Comparison of ENCODE assay signal across 7 mouse cellular contexts in genomic region chr7:132753518-132754388, GRCm38 (mm10). TPM values are rescaled to one million over a fixed set of nuclear protein-coding genes. Genes with fewer than 3 reads are reported as not detected.
DNase-seq lines count a peak whose midpoint lies in the region; ATAC-seq lines count a peak whose summit lies in the region.

No protein-coding gene starts in this region.

- H3K9ac ChIP-seq in forebrain, embryonic 11.5 days (ENCODE audit: low read length) = no peak overlapping the region
- no peak overlapping the region for H3K9ac ChIP-seq in hindbrain, embryonic 16.5 days (ENCODE audit: low read depth, low read length)
- H3K9ac ChIP-seq in neural tube, embryonic 15.5 days (replicated peaks) = no peak overlapping the region

- DNase-seq in left cerebral cortex, postnatal 4 days = peak; percentile 83
- DNase-seq in left cerebral cortex, postnatal 25 days (ENCODE audit: low spot score in 2 of 2) = no peak
- no peak for DNase-seq in forebrain, embryonic 11.5 days (ENCODE audit: low spot score)
- DNase-seq in T-cell, adult 2 months (ENCODE audit: low spot score) = no peak
- DNase-seq in adrenal gland, adult 8-10 months = no peak

- no peak for ATAC-seq in forebrain, embryonic 11.5 days (replicated peaks; ENCODE audit: low FRiP score)
- ATAC-seq in hindbrain, embryonic 16.5 days = peak; percentile 74
- ATAC-seq in neural tube, embryonic 15.5 days (ENCODE audit: low FRiP score) = peak; percentile 35; the same call in 1 of the 2 replicates

- no peaks in the 10 kb centered on the region for H3K4me1 ChIP-seq in forebrain, embryonic 11.5 days (replicated peaks; ENCODE audit: control insufficient read depth, insufficient read depth, low read length)
- H3K4me1 ChIP-seq in hindbrain, embryonic 16.5 days (ENCODE audit: control insufficient read depth, insufficient read depth, low read depth, low read length) = peaks cover 22% of the 10 kb centered on the region
- H3K4me1 ChIP-seq in neural tube, embryonic 15.5 days = peaks cover 22% of the 10 kb centered on the region

- no peak overlapping the region for H3K4me2 ChIP-seq in forebrain, embryonic 11.5 days (ENCODE audit: low read depth, low read length, severe bottlenecking)
- no peak overlapping the region for H3K4me2 ChIP-seq in hindbrain, embryonic 16.5 days (ENCODE audit: low read length)
- no peak overlapping the region for H3K4me2 ChIP-seq in neural tube, embryonic 15.5 days

- 0 out of 2 replicates have a peak overlapping the region, but pooled peaks have one; percentile 50 for H3K27ac ChIP-seq in forebrain, embryonic 11.5 days (ENCODE audit: low read depth, low read length)
- peak overlapping the region; percentile 52 for H3K27ac ChIP-seq in hindbrain, embryonic 16.5 days (ENCODE audit: low read depth, low read length)
- H3K27ac ChIP-seq in neural tube, embryonic 15.5 days (replicated peaks) = peak overlapping the region; percentile 49; the same call in 1 of the 2 replicates

- H3K4me3 ChIP-seq in forebrain, embryonic 11.5 days (ENCODE audit: low read depth, low read length) = no peak overlapping the region
- H3K4me3 ChIP-seq in hindbrain, embryonic 16.5 days (ENCODE audit: low read length) = no peak overlapping the region
- no peak overlapping the region for H3K4me3 ChIP-seq in neural tube, embryonic 15.5 days (replicated peaks)

- no peaks in the 10 kb centered on the region; the same call in 1 of the 2 replicates for H3K36me3 ChIP-seq in forebrain, embryonic 11.5 days (ENCODE audit: control insufficient read depth, insufficient read depth, low read length)
- no peaks in the 10 kb centered on the region for H3K36me3 ChIP-seq in hindbrain, embryonic 16.5 days (ENCODE audit: control insufficient read depth, insufficient read depth, low read length)
- peaks cover 15% of the 10 kb centered on the region for H3K36me3 ChIP-seq in neural tube, embryonic 15.5 days

- H3K27me3 ChIP-seq in forebrain, embryonic 11.5 days (ENCODE audit: control insufficient read depth, insufficient read depth, low read length) = no peaks in the 10 kb centered on the region
- H3K27me3 ChIP-seq in hindbrain, embryonic 16.5 days (replicated peaks; ENCODE audit: control insufficient read depth, insufficient read depth, low read length) = no peaks in the 10 kb centered on the region
- no peaks in the 10 kb centered on the region for H3K27me3 ChIP-seq in neural tube, embryonic 15.5 days (replicated peaks)

- no peaks in the 10 kb centered on the region for H3K9me3 ChIP-seq in forebrain, embryonic 11.5 days (ENCODE audit: control insufficient read depth, low read length)
- no peaks in the 10 kb centered on the region for H3K9me3 ChIP-seq in hindbrain, embryonic 16.5 days (ENCODE audit: control insufficient read depth, low read length)
- H3K9me3 ChIP-seq in neural tube, embryonic 15.5 days (replicated peaks) = no peaks in the 10 kb centered on the region

- intact Hi-C loops in left cerebral cortex, postnatal 4 days (cut with DNase I) = no loop called here
- intact Hi-C loops in left cerebral cortex, postnatal 25 days (cut with DNase I) = no loop called here

- 73% methylated on average over 4 of the region's 4 CpGs for WGBS in forebrain, embryonic 11.5 days
- WGBS in hindbrain, embryonic 16.5 days = 36% methylated on average over 4 of the region's 4 CpGs
- whole genome bisulfite sequencing in neural tube, embryonic 15.5 days = 60% methylated on average over 4 of the region's 4 CpGs

RNA-seq across cellular contexts. Expression of gene Fam53b, which starts 59.9 kb away (rescaled TPM):
- 10 to 100 TPM; 13.4 to 13.8 TPM for total RNA-seq in left cerebral cortex, postnatal 4 days (2021)
- 10 to 100 TPM; 48.1 to 50.7 TPM for total RNA-seq in left cerebral cortex, postnatal 25 days (2021)
- polyA plus RNA-seq in forebrain, embryonic 11.5 days (2014; fragmentation: Nextera tagmentation; extraction: Ambion mirVana) = 44.3 and 45.5 TPM in 2 replicates
- polyA plus RNA-seq in hindbrain, embryonic 16.5 days (2015; fragmentation: Nextera tagmentation; extraction: Ambion mirVana) = 14.7 and 16.3 TPM in 2 replicates
- polyA plus RNA-seq in neural tube, embryonic 15.5 days (2015; fragmentation: Nextera tagmentation; extraction: Ambion mirVana) = 12.4 and 14.2 TPM in 2 replicates
- 100 to 1,000 TPM in 1 of 4 experiments, 10 to 100 TPM in 3; 84.3 to 115 (median 87.7) TPM for total RNA-seq in adrenal gland, adult 8-10 months (2022)
